Mouse (Mus musculus) liver, adult (tissue): Measurements from ENCODE around the gene Ankrd52.
A peak's percentile ranks its signal among the peaks of the same experiment; 100 is the strongest.

Experiments used
- GATA4 ChIP-seq: IDR thresholded peaks from 2 replicates; pipeline ENCODE4 v1.6.1; 2014; ENCODE audit warnings: mild to moderate bottlenecking, low read length; ENCODE audit not compliant: insufficient replicate concordance

Gene Ankrd52

DNA sequence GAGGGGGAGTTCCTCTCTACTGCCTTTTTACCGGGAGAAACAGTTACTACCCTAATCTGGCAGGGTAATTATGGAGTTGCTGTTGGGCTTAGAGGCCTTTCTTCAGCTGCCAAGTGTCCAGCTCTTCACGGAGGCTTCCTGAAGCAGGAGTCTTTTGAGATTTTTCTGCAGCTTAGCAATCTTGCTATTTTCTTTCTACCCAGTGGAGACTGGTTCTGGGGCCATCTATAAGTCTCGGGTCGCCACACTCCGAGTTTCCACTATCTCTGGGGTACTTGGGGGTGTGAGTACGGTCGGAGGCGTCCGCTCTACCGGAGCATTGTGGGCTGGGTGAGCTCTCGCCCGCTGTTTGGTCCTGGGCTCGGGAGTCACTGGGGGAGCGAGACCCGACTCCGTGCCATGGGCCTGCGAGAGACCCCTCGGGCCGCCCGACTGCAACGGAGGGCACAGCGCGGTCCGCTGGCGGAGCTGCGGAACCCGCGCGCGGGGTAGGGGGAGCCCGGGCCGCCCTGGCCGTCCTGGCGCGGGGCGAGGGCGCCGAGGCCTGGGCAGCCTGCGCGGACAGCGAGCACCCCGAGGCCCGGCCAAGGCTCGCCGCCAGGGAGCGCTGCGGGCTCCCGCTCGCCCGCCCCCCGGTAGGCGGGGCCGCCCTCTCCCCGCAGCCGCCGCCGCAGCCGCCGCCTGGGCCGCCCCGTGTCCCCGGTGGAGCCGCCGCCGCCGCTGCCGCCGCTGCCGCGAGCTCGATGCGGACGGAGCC is at the start of gene Ankrd52:
TSS of gene Ankrd52 (plus strand) at position 661 of the 757 bp plus-strand sequence.
- no peak for TF ChIP-seq GATA4

DNA sequence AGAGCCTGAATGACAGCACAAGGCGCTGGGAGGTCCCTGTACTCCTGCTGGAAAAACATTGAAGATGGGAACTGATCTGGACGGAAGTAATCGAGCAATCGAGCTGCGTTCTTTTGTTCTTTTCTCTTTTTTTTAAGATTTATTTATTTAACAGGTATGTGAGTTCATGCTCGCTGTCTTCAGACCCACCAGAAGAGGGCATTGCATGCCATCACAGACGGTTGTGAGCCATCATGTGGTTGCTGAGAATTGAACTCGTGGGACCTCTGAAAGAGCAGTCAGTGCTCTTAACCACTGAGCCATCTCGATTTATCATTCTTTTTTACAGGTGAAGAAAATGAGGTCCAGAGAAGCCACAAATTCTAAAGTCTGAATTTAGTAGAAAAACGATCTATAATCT is 49.3 kb upstream of the Ankrd52 start:
- TF ChIP-seq GATA4 = no peak

DNA sequence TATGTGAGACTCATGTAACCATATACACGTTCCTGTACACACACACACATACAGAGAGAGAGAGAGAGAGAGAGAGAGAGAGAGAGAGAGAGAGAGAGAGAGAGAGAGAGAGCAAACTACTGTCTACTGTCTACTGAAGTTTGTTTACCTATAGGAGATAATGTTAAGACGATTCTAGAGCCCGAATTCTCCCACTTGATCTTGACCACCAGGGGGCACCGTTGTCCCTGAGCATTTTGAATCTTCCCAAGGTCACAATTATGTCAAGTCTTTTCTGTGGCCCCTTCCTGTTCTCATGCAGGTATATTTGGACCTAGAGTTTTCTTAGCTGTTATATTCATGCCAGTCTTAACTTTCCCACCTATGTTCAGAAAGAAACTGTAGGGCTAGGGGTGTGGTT is 41.3 kb upstream of the Ankrd52 start:
- no peak for TF ChIP-seq GATA4

DNA sequence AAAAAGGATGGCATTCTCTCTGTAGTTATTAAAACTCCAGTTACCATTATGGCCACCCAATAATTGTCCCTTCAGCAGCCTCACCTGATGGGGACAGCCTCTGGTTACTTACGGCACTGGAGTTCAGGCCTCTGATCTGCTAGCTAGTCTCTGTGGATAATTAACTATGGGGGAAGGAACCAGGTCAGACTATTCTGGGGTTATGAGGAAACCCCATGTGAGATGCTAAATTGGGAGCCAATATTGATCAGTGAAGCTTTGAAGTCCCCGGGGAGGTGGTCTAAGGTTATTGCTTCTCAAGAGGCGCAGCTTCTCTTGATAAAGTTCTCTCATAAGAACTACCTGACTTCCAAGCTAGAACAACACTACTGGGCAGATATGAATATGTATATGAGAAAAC is 40.7 kb upstream of the Ankrd52 start:
- TF ChIP-seq GATA4 = no peak

DNA sequence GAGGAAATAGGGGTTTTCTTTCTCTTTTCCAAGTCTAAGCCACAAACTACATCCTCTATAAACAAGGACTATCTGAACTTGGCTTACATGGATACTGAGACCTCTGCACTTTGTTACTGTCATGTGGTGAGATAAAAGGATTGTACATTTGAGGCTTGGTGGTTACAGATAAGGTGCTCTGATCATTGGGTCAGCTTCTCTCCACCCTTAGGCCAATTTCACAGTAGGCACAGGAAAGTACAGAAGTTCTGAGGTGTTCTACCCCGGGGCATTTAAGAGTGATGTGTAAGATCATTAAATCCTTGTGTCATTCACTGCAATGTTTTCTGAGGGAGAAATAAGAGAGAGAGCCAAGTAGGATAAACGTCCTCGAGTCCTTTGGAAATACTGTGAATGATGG is 40.3 kb upstream of the Ankrd52 start:
- TF ChIP-seq GATA4 = peak; percentile 68; the same call in 1 of the 2 replicates

DNA sequence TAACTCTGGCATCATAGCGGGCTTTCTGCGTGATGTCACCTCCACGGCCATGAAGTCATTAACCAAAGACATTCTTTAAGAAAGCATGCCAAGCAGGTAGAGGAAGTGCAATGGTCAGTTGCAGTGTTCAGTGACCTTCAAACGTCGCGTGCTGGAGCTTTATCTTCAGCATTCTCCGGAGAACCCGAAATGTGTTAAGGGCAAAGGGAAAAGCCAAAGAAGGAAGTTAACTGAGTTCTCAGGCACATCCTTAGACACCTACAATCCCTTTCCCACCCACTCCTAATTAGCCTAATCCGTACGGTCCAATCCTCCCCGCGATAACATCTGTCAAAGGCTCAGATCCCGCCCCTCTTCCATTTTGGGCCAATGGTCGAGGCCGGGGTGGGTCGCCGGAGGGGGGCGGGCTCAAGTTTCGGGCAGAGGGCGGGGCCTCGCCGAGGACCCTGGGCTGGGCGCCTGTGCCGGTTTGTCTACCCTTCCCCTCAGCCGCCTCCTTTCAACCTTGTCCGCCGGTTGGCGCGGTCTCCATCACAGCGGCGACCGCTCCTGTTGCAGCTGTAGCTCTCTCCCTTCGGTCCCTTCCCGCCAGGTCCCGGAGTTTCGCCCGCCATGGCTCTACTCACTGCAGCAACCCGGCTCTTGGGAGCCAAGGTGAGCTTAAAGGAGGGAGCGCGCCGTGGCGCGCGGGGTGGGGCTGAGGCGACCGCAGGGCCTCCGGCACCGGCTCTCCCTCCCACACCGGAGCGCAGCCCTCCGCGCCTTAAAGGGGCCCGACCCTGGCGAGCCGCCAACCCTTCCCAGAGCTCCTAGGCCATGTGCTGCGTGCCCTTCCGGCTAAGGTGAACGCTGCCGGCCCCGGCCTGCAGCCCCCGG is 39.4 kb upstream of the Ankrd52 start, which contains the start of gene Cs:
TSS of gene Cs (plus strand) at position 429 of the 876 bp plus-strand sequence.
- TF ChIP-seq GATA4 = no peak

DNA sequence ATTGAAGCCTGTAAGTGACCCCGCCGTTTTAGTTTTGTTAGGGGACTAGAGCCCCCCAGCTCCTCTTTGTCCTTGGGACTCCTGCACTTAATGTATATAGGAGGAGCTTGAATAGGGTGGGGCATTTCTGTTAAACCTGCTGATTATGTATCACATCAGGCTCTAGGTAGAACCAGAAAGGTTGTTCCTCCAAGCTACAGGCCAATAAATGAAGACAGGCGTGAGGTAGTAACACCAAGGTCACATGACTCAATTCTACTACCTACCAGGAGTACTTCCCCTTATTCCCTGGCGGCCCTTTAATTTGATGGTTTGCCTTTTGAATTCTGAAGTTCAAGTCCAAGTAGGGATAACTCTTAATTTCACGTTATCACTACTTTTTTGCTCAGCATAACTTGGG is 38.5 kb upstream of the Ankrd52 start:
- TF ChIP-seq GATA4 = no peak

DNA sequence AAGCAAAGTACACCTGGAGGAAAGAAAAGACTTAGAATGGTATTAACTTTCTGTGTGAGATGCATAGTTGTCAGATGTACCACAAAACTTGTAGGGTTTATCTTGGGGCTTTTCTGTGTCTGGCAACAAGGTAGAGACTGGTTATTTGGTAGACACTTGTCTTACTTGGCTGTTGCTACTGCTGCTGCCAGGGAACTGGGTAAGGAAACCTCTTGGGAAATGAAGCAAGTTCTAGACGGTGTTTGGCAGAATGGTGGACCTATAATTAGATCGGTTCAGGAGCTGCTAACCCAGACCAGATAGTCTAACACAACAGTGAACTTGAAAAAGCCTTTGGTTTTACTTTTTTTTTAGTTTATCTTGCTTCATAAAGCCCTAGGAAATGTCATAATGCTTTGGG is 38.0 kb upstream of the Ankrd52 start:
- no peak for TF ChIP-seq GATA4

DNA sequence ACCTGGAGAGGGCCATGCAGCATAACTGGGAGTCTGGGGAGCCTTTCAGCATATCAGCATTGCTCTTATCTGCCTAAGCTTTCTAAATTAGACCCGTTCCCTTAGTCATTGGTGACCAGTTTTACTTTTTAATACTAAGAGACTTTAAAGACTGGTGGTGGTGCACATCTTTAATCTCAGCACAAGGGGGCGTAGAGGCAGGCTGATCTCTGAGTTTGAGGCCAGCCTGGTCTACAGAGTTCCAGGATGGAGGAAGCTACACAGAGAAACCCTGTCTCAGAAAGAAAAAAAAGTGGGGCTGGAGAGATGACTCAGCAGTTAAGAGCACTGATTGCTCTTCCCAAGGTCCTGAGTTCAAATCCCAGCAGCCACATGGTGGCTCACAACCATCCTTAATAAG is 36.7 kb upstream of the Ankrd52 start:
- TF ChIP-seq GATA4 = no peak

DNA sequence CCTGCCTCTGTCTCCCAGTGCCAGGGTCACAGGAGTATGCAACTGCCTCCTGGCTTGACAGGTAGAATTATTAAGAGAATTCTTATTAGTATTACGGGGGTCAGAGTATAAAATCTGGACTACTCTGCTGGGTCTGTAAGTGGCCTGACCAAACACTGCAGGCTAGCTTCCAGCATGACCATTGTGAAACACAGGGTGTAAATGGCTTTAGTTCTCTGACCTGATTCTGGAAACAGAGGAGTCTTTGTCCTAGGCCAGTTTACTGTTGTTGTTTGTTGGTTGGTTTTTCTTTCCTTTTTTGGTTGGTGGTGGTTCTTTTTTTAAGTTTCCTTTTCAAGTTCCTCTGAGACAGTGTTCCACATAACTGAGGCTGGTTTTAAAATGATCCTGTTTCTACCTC is 33.5 kb upstream of the Ankrd52 start:
- TF ChIP-seq GATA4 = no peak

DNA sequence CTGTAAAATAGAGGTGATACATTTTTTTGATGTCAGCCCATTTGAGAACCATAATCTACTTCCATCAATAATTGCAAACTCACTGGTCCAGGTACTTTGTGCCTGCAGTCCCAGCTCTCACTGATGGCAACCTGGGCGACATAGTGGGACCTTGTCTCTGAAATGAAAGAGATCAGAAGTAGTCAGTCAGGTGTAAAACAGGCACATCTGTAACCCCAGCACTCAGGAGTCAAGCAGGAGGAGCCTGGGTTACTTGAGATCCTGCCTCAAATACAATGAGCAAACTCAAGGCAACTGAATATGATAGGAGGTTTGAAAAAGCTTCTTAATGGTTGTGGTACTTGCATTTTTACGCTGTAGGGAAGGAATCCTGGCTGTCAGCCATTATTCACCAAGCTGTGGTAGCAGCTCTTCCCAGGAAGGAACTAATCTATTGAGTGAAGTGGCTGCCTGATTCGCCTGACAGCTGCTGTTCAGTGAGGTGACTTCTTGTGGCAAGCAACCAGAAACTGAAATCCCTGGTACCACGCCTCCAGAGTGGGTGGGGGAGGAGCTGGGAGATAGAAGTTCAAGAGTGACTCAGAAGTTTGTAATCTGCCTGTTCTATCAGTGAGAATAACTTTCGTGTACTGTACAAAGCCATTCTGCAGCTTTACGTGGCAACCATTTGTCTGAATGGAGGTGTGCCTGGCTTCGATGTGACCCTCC is 32.2 kb upstream of the Ankrd52 start:
- TF ChIP-seq GATA4 = peak; percentile 84; the same call in 1 of the 2 replicates

DNA sequence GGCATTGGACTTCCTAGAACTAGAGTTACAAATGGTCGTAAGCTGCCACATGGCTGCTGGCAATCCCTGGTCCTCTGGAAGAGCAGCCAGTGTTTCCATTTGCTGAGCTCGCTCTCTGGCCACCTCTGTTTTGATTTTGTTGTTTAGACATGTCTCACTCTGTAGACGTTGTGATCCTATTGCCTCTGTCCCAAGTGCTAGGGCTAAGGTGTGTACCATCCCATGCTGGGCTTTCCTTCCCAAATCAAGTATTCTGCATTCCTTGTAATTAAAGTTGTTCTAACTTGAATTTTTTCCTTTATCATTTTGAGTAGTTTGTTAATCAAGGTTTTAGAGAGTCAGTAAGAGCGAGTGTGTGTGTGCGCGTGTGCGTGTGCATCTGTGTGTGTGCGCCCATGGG is 29.4 kb upstream of the Ankrd52 start:
- TF ChIP-seq GATA4 = no peak

DNA sequence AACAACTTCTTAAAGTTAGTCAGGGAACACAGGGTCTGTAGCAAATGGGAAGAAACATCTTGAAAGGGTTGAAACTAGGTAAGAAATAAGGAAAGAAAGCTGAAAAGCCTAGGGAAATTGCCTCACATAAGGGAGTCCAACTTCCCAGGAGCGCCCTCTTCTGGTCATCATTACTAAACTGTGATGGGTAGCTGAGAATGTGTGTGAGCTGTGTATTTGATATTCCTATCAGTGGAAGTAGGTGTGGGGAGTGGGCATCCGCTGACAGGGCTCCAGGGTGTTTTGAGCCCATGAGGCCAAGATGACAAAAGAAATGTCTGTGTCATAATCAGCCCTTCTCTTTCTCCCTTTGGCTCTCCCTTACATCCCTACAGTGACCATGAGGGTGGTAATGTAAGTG is 18.1 kb upstream of the Ankrd52 start:
- TF ChIP-seq GATA4 = no peak

DNA sequence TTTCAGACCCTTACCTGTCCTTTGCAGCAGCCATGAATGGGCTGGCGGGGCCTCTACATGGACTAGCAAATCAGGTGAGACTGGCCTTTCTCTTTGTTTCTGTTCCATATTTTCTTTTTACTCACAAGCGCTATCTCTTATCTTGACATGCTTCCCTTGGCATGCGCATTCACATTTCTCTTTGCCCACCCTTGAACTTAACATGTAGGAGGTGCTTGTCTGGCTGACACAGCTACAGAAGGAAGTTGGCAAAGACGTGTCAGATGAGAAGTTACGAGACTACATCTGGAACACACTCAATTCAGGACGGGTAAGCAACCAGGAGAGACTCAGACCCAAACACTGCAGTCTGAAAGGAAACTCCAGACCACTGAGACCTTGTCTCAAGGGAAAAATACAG is 17.7 kb upstream of the Ankrd52 start:
- no peak for TF ChIP-seq GATA4

DNA sequence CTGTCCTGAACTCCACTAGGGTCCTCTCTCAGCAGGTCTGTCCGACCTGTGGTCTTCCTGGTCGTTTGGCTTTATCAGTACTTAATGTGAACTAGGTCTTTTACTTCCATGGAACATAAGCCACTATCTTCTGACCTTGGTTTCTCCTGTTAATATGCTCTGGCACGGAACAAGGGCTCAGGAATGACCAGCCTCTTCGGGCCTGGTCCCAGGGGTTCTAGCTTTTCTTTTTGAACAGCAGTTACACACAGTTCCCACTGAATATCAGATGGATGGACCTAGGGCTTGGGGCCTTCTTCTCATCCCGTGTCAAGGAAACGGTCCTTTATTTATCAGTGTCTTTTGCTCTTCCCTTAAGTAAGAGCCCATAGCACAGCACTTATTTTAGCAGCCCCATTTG is 15.1 kb upstream of the Ankrd52 start:
- no peak for TF ChIP-seq GATA4
